Mouse (Mus musculus): Measurements from ENCODE around the gene Prrt1. TPM values are rescaled to one million over a fixed set of nuclear protein-coding genes. Genes with fewer than 3 reads are reported as not detected.
A peak's percentile ranks its signal among the peaks of the same experiment; 100 is the strongest.

Prrt1 gene
- total and polyA plus RNA-seq, 3 experiments: 1.0 TPM; not detected in 2

GRCm38 (mm10) chr17:34653746-34654285 lies 24.5 kb downstream of the Prrt1 start:
- Histone ChIP-seq H3K4me1 (ENCODE audit: control insufficient read depth in 1 of 2, insufficient read depth in 2 of 2, low read length in 2 of 2) (no peaks in the 10 kb centered on the region), H3K4me3 (ENCODE audit: control insufficient read depth in 1 of 2, insufficient read depth in 1 of 2, low read depth in 2 of 2, low read length in 2 of 2) (no peak overlapping the region), H3K36me3 (ENCODE audit: control insufficient read depth in 1 of 2, insufficient read depth in 2 of 2, low read length in 2 of 2) (no peaks in the 10 kb centered on the region), H3K27me3 (ENCODE audit: control insufficient read depth in 1 of 2, insufficient read depth in 2 of 2, low read length in 2 of 2) (no peaks in the 10 kb centered on the region), H3K9ac (ENCODE audit: control insufficient read depth, low read depth, low read length, poor library complexity, severe bottlenecking) (no peak overlapping the region), H3K79me2 (ENCODE audit: control insufficient read depth, insufficient read depth, low read length, poor library complexity) (no peaks in the 10 kb centered on the region), H3K9me3 (replicated peaks; ENCODE audit: insufficient read depth, low read length) (no peaks in the 10 kb centered on the region), H3K27ac (ENCODE audit: control insufficient read depth, low read depth, low read length) (no peak overlapping the region)
- peak; percentile 79 for DNase-seq (ENCODE audit: low read depth, low spot score)
- TF ChIP-seq SMC3 (IDR thresholded peaks at IDR 0.05; ENCODE audit: low read depth, low read length) (peak; percentile 58), POLR2A (IDR thresholded peaks at IDR 0.05; ENCODE audit: control insufficient read depth in 1 of 2, insufficient read depth in 1 of 2, low read depth in 1 of 2, low read length in 2 of 2, poor library complexity in 1 of 2) (no peak), POLR2AphosphoS5 (IDR thresholded peaks at IDR 0.05; ENCODE audit: borderline replicate concordance, low read depth, low read length) (no peak), CTCF (IDR thresholded peaks at IDR 0.05 in 2 of 3, conservative IDR thresholded peaks at IDR 0.05 in 1 of 3; ENCODE audit: control insufficient read depth in 1 of 3, insufficient read depth in 1 of 3, low read depth in 2 of 3, low read length in 3 of 3, poor library complexity in 1 of 3, severe bottlenecking in 1 of 3) (peak; percentile 71 to 74 (median 71)), RAD21 (IDR thresholded peaks at IDR 0.05; ENCODE audit: low read depth, low read length) (peak; percentile 25)

GRCm38 (mm10) chr17:34654392-34654791 lies 25.1 kb downstream of the Prrt1 start:
- H3K36me3 ChIP-seq (ENCODE audit: control insufficient read depth in 1 of 2, insufficient read depth in 2 of 2, low read length in 2 of 2): no peaks in the 10 kb centered on the region
- no peaks in the 10 kb centered on the region for H3K79me2 ChIP-seq (ENCODE audit: control insufficient read depth, insufficient read depth, low read length, poor library complexity)
- H3K4me1 ChIP-seq (ENCODE audit: control insufficient read depth in 1 of 2, insufficient read depth in 2 of 2, low read length in 2 of 2): peaks cover 0 to 5% of the 10 kb centered on the region in 2 experiments; a peak in 1 of 4 replicates
- H3K27ac ChIP-seq (ENCODE audit: control insufficient read depth, low read depth, low read length): no peak overlapping the region
- TF ChIP-seq UBTF (IDR thresholded peaks at IDR 0.05; ENCODE audit: borderline replicate concordance, insufficient read depth, low read depth, low read length): no peak
- H3K4me3 ChIP-seq (ENCODE audit: control insufficient read depth in 1 of 2, insufficient read depth in 1 of 2, low read depth in 2 of 2, low read length in 2 of 2): no peak overlapping the region
- no peak for DNase-seq (ENCODE audit: low read depth, low spot score)
- no peaks in the 10 kb centered on the region for H3K27me3 ChIP-seq (ENCODE audit: control insufficient read depth in 1 of 2, insufficient read depth in 2 of 2, low read length in 2 of 2)
- H3K9me3 ChIP-seq (replicated peaks; ENCODE audit: insufficient read depth, low read length): no peaks in the 10 kb centered on the region
- no peak overlapping the region for H3K9ac ChIP-seq (ENCODE audit: control insufficient read depth, low read depth, low read length, poor library complexity, severe bottlenecking)

- Histone ChIP-seq H3K27ac (ENCODE audit: control insufficient read depth, low read depth, low read length) (no peak overlapping the region), H3K4me3 (ENCODE audit: control insufficient read depth in 1 of 2, insufficient read depth in 1 of 2, low read depth in 2 of 2, low read length in 2 of 2) (no peak overlapping the region), H3K79me2 (ENCODE audit: control insufficient read depth, insufficient read depth, low read length, poor library complexity) (no peaks in the 10 kb centered on the region), H3K27me3 (ENCODE audit: control insufficient read depth in 1 of 2, insufficient read depth in 2 of 2, low read length in 2 of 2) (no peaks in the 10 kb centered on the region), H3K4me1 (ENCODE audit: control insufficient read depth in 1 of 2, insufficient read depth in 2 of 2, low read length in 2 of 2) (peaks cover 0 to 11% of the 10 kb centered on the region in 2 experiments; a peak in 2 of 4 replicates), H3K9ac (ENCODE audit: control insufficient read depth, low read depth, low read length, poor library complexity, severe bottlenecking) (no peak overlapping the region), H3K9me3 (replicated peaks; ENCODE audit: insufficient read depth, low read length) (no peaks in the 10 kb centered on the region), H3K36me3 (ENCODE audit: control insufficient read depth in 1 of 2, insufficient read depth in 2 of 2, low read length in 2 of 2) (no peaks in the 10 kb centered on the region; a peak in 1 of 4 replicates)
- no peak for DNase-seq (ENCODE audit: low read depth, low spot score)
- TF ChIP-seq ZMIZ1 (IDR thresholded peaks at IDR 0.05; ENCODE audit: low read depth, low read length) (no peak), MEF2A (IDR thresholded peaks at IDR 0.05; ENCODE audit: extremely low read depth, insufficient replicate concordance, low read depth, low read length, poor library complexity, severe bottlenecking) (no peak), USF1 (IDR thresholded peaks at IDR 0.05; ENCODE audit: low read depth, low read length) (no peak), E2F4 (IDR thresholded peaks at IDR 0.05; ENCODE audit: borderline replicate concordance, low read depth, low read length) (no peak), ETS1 (IDR thresholded peaks at IDR 0.05; ENCODE audit: low read depth, low read length) (no peak), NRF1 (IDR thresholded peaks at IDR 0.05; ENCODE audit: insufficient read depth, low read depth, low read length, poor library complexity, severe bottlenecking) (no peak), MAFK (IDR thresholded peaks at IDR 0.05; ENCODE audit: borderline replicate concordance, low read depth, low read length) (no peak), JUND (IDR thresholded peaks at IDR 0.05; ENCODE audit: low read depth, low read length) (no peak), BHLHE40 (IDR thresholded peaks at IDR 0.05; ENCODE audit: borderline replicate concordance, low read depth, low read length) (no peak), RAD21 (IDR thresholded peaks at IDR 0.05; ENCODE audit: low read depth, low read length) (no peak), CTCF (IDR thresholded peaks at IDR 0.05 in 2 of 3, conservative IDR thresholded peaks at IDR 0.05 in 1 of 3; ENCODE audit: control insufficient read depth in 1 of 3, insufficient read depth in 1 of 3, low read depth in 2 of 3, low read length in 3 of 3, poor library complexity in 1 of 3, severe bottlenecking in 1 of 3) (no peak)
Observed at GRCm38 (mm10) chr17:34655160-34655559, 25.8 kb downstream of the Prrt1 start.

Measured in MEL (cell line).